Mouse (Mus musculus): ENCODE data around the gene Npepps. TPM values are rescaled to one million over a fixed set of nuclear protein-coding genes. Genes with fewer than 3 reads are reported as not detected.

The Npepps gene
- polyA plus RNA-seq, 1 experiment from 2014 or later: 91.3 TPM

- Histone ChIP-seq H3K27me3 (replicated peaks; ENCODE audit: control insufficient read depth, insufficient read depth, low read length) (no peaks in the 10 kb centered on the region), H3K4me2 (ENCODE audit: low read length) (no peak overlapping the region), H3K9ac (ENCODE audit: low read length) (no peak overlapping the region), H3K4me3 (ENCODE audit: low read depth, low read length) (no peak overlapping the region), H3K9me3 (replicated peaks; ENCODE audit: control insufficient read depth, low read length) (no peaks in the 10 kb centered on the region), H3K4me1 (ENCODE audit: control insufficient read depth, insufficient read depth, low read length) (no peaks in the 10 kb centered on the region), H3K36me3 (ENCODE audit: control insufficient read depth, insufficient read depth, low read length) (peaks cover 99% of the 10 kb centered on the region), H3K27ac (ENCODE audit: low read depth, low read length) (no peak overlapping the region)
- no peak for ATAC-seq
- WGBS: 45% methylated on average over 3 of the region's 3 CpGs
- peak; percentile 82 for DNase-seq (ENCODE audit: low spot score)
Measured at GRCm38 (mm10) chr11:97176851-97177250, 103.6 kb downstream of the Npepps start.

GRCm38 (mm10) chr11:97175499-97175898, 104.9 kb downstream of the Npepps start:
- H3K27ac ChIP-seq (ENCODE audit: low read depth, low read length): no peak overlapping the region
- ATAC-seq (no peak), DNase-seq (ENCODE audit: low spot score) (no peak)
- WGBS: 93% methylated on average over 7 of the region's 7 CpGs
- no peak overlapping the region for H3K9ac ChIP-seq (ENCODE audit: low read length)
- H3K4me1 ChIP-seq (ENCODE audit: control insufficient read depth, insufficient read depth, low read length): no peaks in the 10 kb centered on the region
- H3K4me3 ChIP-seq (ENCODE audit: low read depth, low read length): no peak overlapping the region
- H3K36me3 ChIP-seq (ENCODE audit: control insufficient read depth, insufficient read depth, low read length): peaks cover 99% of the 10 kb centered on the region
- H3K27me3 ChIP-seq (replicated peaks; ENCODE audit: control insufficient read depth, insufficient read depth, low read length): no peaks in the 10 kb centered on the region
- no peak overlapping the region for H3K4me2 ChIP-seq (ENCODE audit: low read length)
- H3K9me3 ChIP-seq (replicated peaks; ENCODE audit: control insufficient read depth, low read length): no peaks in the 10 kb centered on the region

GRCm38 (mm10) chr11:97160341-97160740, 120.1 kb downstream of the Npepps start:
- Histone ChIP-seq H3K27me3 (replicated peaks; ENCODE audit: control insufficient read depth, insufficient read depth, low read length) (no peaks in the 10 kb centered on the region), H3K36me3 (ENCODE audit: control insufficient read depth, insufficient read depth, low read length) (peaks cover 85% of the 10 kb centered on the region), H3K4me3 (ENCODE audit: low read depth, low read length) (no peak overlapping the region), H3K9ac (ENCODE audit: low read length) (no peak overlapping the region), H3K4me1 (ENCODE audit: control insufficient read depth, insufficient read depth, low read length) (no peaks in the 10 kb centered on the region), H3K4me2 (ENCODE audit: low read length) (no peak overlapping the region), H3K27ac (ENCODE audit: low read depth, low read length) (no peak overlapping the region), H3K9me3 (replicated peaks; ENCODE audit: control insufficient read depth, low read length) (no peaks in the 10 kb centered on the region)
- WGBS: 56% methylated on average over 6 of the region's 6 CpGs
- no peak for ATAC-seq
- DNase-seq (ENCODE audit: low spot score): no peak

GRCm38 (mm10) chr11:97156999-97157398, 123.4 kb downstream of the Npepps start:
- H3K27me3 ChIP-seq (replicated peaks; ENCODE audit: control insufficient read depth, insufficient read depth, low read length): no peaks in the 10 kb centered on the region
- H3K4me2 ChIP-seq (ENCODE audit: low read length): no peak overlapping the region
- ATAC-seq: no peak
- H3K27ac ChIP-seq (ENCODE audit: low read depth, low read length): no peak overlapping the region
- H3K4me3 ChIP-seq (ENCODE audit: low read depth, low read length): no peak overlapping the region
- DNase-seq (ENCODE audit: low spot score): no peak
- H3K36me3 ChIP-seq (ENCODE audit: control insufficient read depth, insufficient read depth, low read length): peaks cover 52% of the 10 kb centered on the region
- H3K9ac ChIP-seq (ENCODE audit: low read length): no peak overlapping the region
- peaks cover 10% of the 10 kb centered on the region for H3K4me1 ChIP-seq (ENCODE audit: control insufficient read depth, insufficient read depth, low read length)
- 83% methylated on average over 7 of the region's 7 CpGs for WGBS
- no peaks in the 10 kb centered on the region for H3K9me3 ChIP-seq (replicated peaks; ENCODE audit: control insufficient read depth, low read length)

Other genes starting within 250 kb of the Npepps start
- 4.3 and 4.5 TPM in 2 replicates for gene Lrrc46, start 239.2 kb downstream of the Npepps start, polyA plus RNA-seq (2014; fragmentation: Nextera tagmentation; extraction: Ambion mirVana)
- 56.2 and 57.6 TPM in 2 replicates for gene Mrpl10, start 239.1 kb downstream of the Npepps start, polyA plus RNA-seq (2014; fragmentation: Nextera tagmentation; extraction: Ambion mirVana)
- gene Osbpl7, start 230.0 kb downstream of the Npepps start, polyA plus RNA-seq (2014; fragmentation: Nextera tagmentation; extraction: Ambion mirVana): 6.1 and 6.7 TPM in 2 replicates
- gene Tbx21, start 165.3 kb downstream of the Npepps start, polyA plus RNA-seq (2014; fragmentation: Nextera tagmentation; extraction: Ambion mirVana): 0.11 and 0.13 TPM in 2 replicates
- gene Tbkbp1, start 129.1 kb downstream of the Npepps start, polyA plus RNA-seq (2014; fragmentation: Nextera tagmentation; extraction: Ambion mirVana): 4.8 and 5.4 TPM in 2 replicates
- 41.7 and 41.9 TPM in 2 replicates for gene Kpnb1, start 92.8 kb downstream of the Npepps start, polyA plus RNA-seq (2014; fragmentation: Nextera tagmentation; extraction: Ambion mirVana)
- gene Mrpl45, start 35.1 kb upstream of the Npepps start, polyA plus RNA-seq (2014; fragmentation: Nextera tagmentation; extraction: Ambion mirVana): 42.2 and 43.4 TPM in 2 replicates
- 0.20 and 0.34 TPM in 2 replicates for gene Gpr179, start 71.4 kb upstream of the Npepps start, polyA plus RNA-seq (2014; fragmentation: Nextera tagmentation; extraction: Ambion mirVana)
- gene Socs7, start 81.9 kb upstream of the Npepps start, polyA plus RNA-seq (2014; fragmentation: Nextera tagmentation; extraction: Ambion mirVana): 5.7 and 5.9 TPM in 2 replicates
- 5.4 and 6.3 TPM in 2 replicates for gene Arhgap23, start 134.9 kb upstream of the Npepps start, polyA plus RNA-seq (2014; fragmentation: Nextera tagmentation; extraction: Ambion mirVana)
- gene 4933428G20Rik, start 219.7 kb upstream of the Npepps start, polyA plus RNA-seq (2014; fragmentation: Nextera tagmentation; extraction: Ambion mirVana): 0.40 TPM in 1 of 2 replicates, not detected in the other

All from forebrain, embryonic 14.5 days (tissue).